Mouse (Mus musculus): ENCODE measurements at regions not wholly inside any gene's neighbourhood (a gene's known extent, or its start where the extent isn't known, plus 50 kb on each side); places are given as distances from the start of the nearest gene placed in this dataset.
A peak's percentile ranks its signal among the peaks of the same experiment; 100 is the strongest.

GRCm38 (mm10) chr7:69844631-69845324 is 521.8 kb downstream of the Nr2f2 start:
- DNase-seq (ENCODE audit: low spot score in 2 of 2): no peak

GRCm38 (mm10) chr7:69837379-69837778 is 529.2 kb downstream of the Nr2f2 start:
- no peak for DNase-seq (ENCODE audit: low spot score in 2 of 2)

- DNase-seq (ENCODE audit: low spot score in 2 of 2): no peak
Observed at GRCm38 (mm10) chr7:69827251-69827650, 539.3 kb downstream of the Nr2f2 start.

- no peak for DNase-seq (ENCODE audit: low spot score in 2 of 2)
Observed at GRCm38 (mm10) chr7:69820570-69820969, 546.0 kb downstream of the Nr2f2 start.

- DNase-seq (ENCODE audit: low spot score in 2 of 2): no peak
Observed at GRCm38 (mm10) chr7:69812301-69812700, 554.2 kb downstream of the Nr2f2 start.

GRCm38 (mm10) chr7:69810873-69811272 is 555.7 kb downstream of the Nr2f2 start:
- peak in 1 of 2 experiments; percentile 4 for DNase-seq (ENCODE audit: low spot score in 2 of 2)

- no peak for DNase-seq (ENCODE audit: low spot score in 2 of 2)
Observed at GRCm38 (mm10) chr7:69807220-69807619, 559.3 kb downstream of the Nr2f2 start.

GRCm38 (mm10) chr7:69770980-69771348 is 595.6 kb downstream of the Nr2f2 start:
- DNase-seq (ENCODE audit: low spot score in 2 of 2): no peak

GRCm38 (mm10) chr7:69770313-69770979 is 596.1 kb downstream of the Nr2f2 start:
- no peak for DNase-seq (ENCODE audit: low spot score in 2 of 2)

GRCm38 (mm10) chr7:69766451-69766850 is 600.1 kb downstream of the Nr2f2 start:
- DNase-seq (ENCODE audit: low spot score in 2 of 2): no peak

- no peak for DNase-seq (ENCODE audit: low spot score in 2 of 2)
Observed at GRCm38 (mm10) chr7:69740495-69740894, 626.0 kb downstream of the Nr2f2 start.

- no peak for DNase-seq (ENCODE audit: low spot score in 2 of 2)
Observed at GRCm38 (mm10) chr7:69738998-69739397, 627.5 kb downstream of the Nr2f2 start.

GRCm38 (mm10) chr7:69715081-69715480 is 651.5 kb downstream of the Nr2f2 start:
- DNase-seq (ENCODE audit: low spot score in 2 of 2): no peak

- DNase-seq (ENCODE audit: low spot score in 2 of 2): no peak
Observed at GRCm38 (mm10) chr7:69670211-69670610, 696.3 kb downstream of the Nr2f2 start.

- no peak for DNase-seq (ENCODE audit: low spot score in 2 of 2)
Observed at GRCm38 (mm10) chr7:69655583-69655982, 711.0 kb downstream of the Nr2f2 start.

GRCm38 (mm10) chr7:69645449-69645848 is 721.1 kb downstream of the Nr2f2 start:
- DNase-seq (ENCODE audit: low spot score in 2 of 2): no peak

GRCm38 (mm10) chr7:69641652-69642051 is 724.9 kb downstream of the Nr2f2 start:
- no peak for DNase-seq (ENCODE audit: low spot score in 2 of 2)

- no peak for DNase-seq (ENCODE audit: low spot score in 2 of 2)
Observed at GRCm38 (mm10) chr7:69599866-69600265, 766.7 kb downstream of the Nr2f2 start.

GRCm38 (mm10) chr7:69585716-69586115 is 780.8 kb downstream of the Nr2f2 start:
- DNase-seq (ENCODE audit: low spot score in 2 of 2): no peak

GRCm38 (mm10) chr7:69585131-69585530 is 781.4 kb downstream of the Nr2f2 start:
- DNase-seq (ENCODE audit: low spot score in 2 of 2): no peak

- DNase-seq (ENCODE audit: low spot score in 2 of 2): no peak
Observed at GRCm38 (mm10) chr7:69584516-69584915, 782.0 kb downstream of the Nr2f2 start.

GRCm38 (mm10) chr7:69583901-69584300 is 782.6 kb downstream of the Nr2f2 start:
- no peak for DNase-seq (ENCODE audit: low spot score in 2 of 2)

- DNase-seq (ENCODE audit: low spot score in 2 of 2): no peak
Observed at GRCm38 (mm10) chr7:69581668-69582067, 784.9 kb downstream of the Nr2f2 start.

Data from left cerebral cortex, adult 9 months (tissue).